Mouse (Mus musculus) limb, embryonic 14.5 days (tissue): Measurements from ENCODE around the gene Hsd3b7. TPM values are rescaled to one million over a fixed set of nuclear protein-coding genes. Genes with fewer than 3 reads are reported as not detected.
A peak's percentile ranks its signal among the peaks of the same experiment; 100 is the strongest.

Source experiments
- ATAC-seq: fragments of 200-750 bp; cut with Nextera tagmentation; 2 replicates; pipeline ENCODE4 v1.8.0; 2017; ENCODE audit warnings: low read depth, moderate number of reproducible peaks, moderate TSS enrichment; ENCODE audit not compliant: low FRiP score
- DNase-seq: peaks from one replicate; pipeline ENCODE4 v3.0.0-alpha.2; 2015; ENCODE audit warnings: low spot score
- H3K27ac ChIP-seq: fragments of 300-500 bp; sonication (generic); replicated peaks from 2 replicates; pipeline ENCODE4 v1.5.1; 2014; ENCODE audit warnings: low read depth, mild to moderate bottlenecking, low read length, moderate library complexity, mixed read lengths
- H3K27me3 ChIP-seq: fragments of 300-500 bp; sonication (generic); 2 replicates; pipeline ENCODE4 v1.6.1; 2014; ENCODE audit warnings: low read length, mixed read lengths; ENCODE audit not compliant: control insufficient read depth, insufficient read depth
- H3K36me3 ChIP-seq: fragments of 300-500 bp; sonication (generic); 2 replicates; pipeline ENCODE4 v1.6.1; 2014; ENCODE audit warnings: mild to moderate bottlenecking, low read length, moderate library complexity, mixed read lengths; ENCODE audit not compliant: control insufficient read depth, insufficient read depth
- H3K4me1 ChIP-seq: fragments of 300-500 bp; sonication (generic); 2 replicates; pipeline ENCODE4 v1.6.1; 2014; ENCODE audit warnings: antibody characterized with exemption, low read length, mixed read lengths; ENCODE audit not compliant: control insufficient read depth, insufficient read depth
- H3K4me2 ChIP-seq: fragments of 300-500 bp; sonication (generic); replicated peaks from 2 replicates; pipeline ENCODE4 v1.6.1; 2014; ENCODE audit warnings: low read depth, mild to moderate bottlenecking, low read length, moderate library complexity; ENCODE audit not compliant: severe bottlenecking
- H3K4me3 ChIP-seq: fragments of 300-500 bp; sonication (generic); replicated peaks from 2 replicates; pipeline ENCODE4 v1.5.1; 2014; ENCODE audit warnings: low read length
- H3K9ac ChIP-seq: fragments of 300-500 bp; sonication (generic); 2 replicates; pipeline ENCODE4 v1.6.1; 2014; ENCODE audit warnings: mild to moderate bottlenecking, low read depth, low read length, moderate library complexity; ENCODE audit not compliant: severe bottlenecking
- H3K9me3 ChIP-seq: fragments of 300-500 bp; sonication (generic); 2 replicates; pipeline ENCODE4 v1.6.1; 2016; ENCODE audit warnings: low read length; ENCODE audit not compliant: control insufficient read depth
- POLR2A ChIP-seq: fragments of 200-500 bp; IDR thresholded peaks from 2 replicates; pipeline ENCODE4 v1.8.0; 2012; ENCODE audit warnings: inconsistent platforms, mild to moderate bottlenecking, moderate library complexity, borderline replicate concordance; ENCODE audit not compliant: insufficient read depth, insufficient read length; ENCODE audit errors: extremely low read depth
- WGBS: fragments of 180-500 bp; shearing (Covaris S2); extraction: QIAGEN DNeasy Blood & Tissue Kit; methylation state at CpG from one replicate; pipeline ENCODE4 v1.1.7; 2014; 5-methylcytosine and 5-hydroxymethylcytosine counted together
- polyA plus RNA-seq, 2 experiments: library from polyadenylated mRNA; depleted of rRNA in 1 of 2; stranded (reverse) in 1 of 2; unstranded in 1 of 2; fragments of >200 nt; fragmentation: Nextera tagmentation in 1 of 2; extraction: Ambion mirVana in 1 of 2; gene quantifications; 2 replicates each; pipeline versions ENCODE4 v1.2.1 to v1.2.3; 2012 to 2014

The Hsd3b7 gene
- polyA plus RNA-seq, 2 experiments: 14.3 to 28.0 TPM

DNA sequence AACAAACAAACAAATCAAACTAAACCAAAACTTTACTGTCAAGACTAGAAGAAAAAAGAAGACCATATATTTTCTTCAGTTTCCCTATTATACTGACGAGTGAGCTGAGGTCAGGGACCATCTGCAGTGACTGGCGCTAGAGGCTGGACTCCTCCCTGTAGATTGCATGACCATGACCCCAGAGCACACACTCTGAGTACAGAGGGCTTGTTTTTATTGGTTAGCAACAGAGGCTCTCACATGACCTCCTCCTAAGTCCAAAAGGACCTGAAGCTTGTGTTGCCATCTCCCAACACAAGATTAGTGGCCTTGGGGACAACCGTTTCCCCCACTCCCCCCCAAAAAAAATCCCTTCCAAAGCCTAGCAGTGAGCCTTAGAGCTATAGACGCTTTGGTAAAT lies 13.4 kb downstream of the Hsd3b7 start:
- Histone ChIP-seq H3K4me1 (no peaks in the 10 kb centered on the region), H3K27me3 (no peaks in the 10 kb centered on the region)

DNA sequence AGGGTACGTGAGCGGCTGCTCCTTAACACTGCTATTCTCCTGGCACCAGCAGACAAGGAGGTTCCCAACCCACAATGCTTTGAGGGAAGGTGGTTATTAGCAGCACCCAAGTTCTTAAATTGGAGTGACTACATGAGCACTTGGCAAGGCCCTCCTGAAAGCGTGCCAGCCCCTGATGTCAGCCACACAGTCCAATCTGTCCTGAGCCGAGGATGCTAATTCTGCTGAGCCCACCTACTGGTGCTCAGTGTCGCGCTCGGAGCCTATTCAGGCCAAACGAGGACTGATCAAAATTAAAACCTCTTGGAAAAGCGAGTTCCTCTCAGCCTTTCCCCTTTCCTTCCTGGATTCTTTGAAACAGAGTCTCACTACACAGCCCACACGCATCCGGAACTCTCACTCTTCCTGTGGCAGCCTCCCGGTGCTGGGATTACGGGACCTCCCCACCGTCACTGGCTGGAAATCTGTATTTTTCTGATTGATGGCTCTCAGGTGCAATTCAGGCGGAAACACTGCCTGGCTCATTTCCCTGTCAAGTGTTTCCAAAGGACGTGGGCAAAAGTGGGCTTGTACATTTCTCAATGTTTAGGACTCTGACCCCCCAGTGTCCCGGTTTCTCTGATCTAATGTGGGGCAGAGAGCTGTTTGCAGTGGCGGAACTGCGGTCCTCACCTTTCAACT lies 14.0 kb downstream of the Hsd3b7 start:
- TF ChIP-seq POLR2A: no peak
- Histone ChIP-seq H3K36me3 (peaks cover 45% of the 10 kb centered on the region), H3K4me2 (no peak overlapping the region), H3K27me3 (no peaks in the 10 kb centered on the region), H3K4me1 (no peaks in the 10 kb centered on the region), H3K9ac (no peak overlapping the region), H3K4me3 (no peak overlapping the region), H3K27ac (no peak overlapping the region), H3K9me3 (no peaks in the 10 kb centered on the region)
- DNase-seq: peak; percentile 5
- WGBS: 78% methylated on average over 19 of the region's 19 CpGs
- ATAC-seq: no peak

More for the DNA sequence above, 13.4 kb downstream of the Hsd3b7 start:
- no peak overlapping the region for H3K9ac ChIP-seq
- H3K36me3 ChIP-seq: peaks cover 47% of the 10 kb centered on the region
- no peak overlapping the region for H3K4me3 ChIP-seq
- 79% methylated on average over 4 of the region's 4 CpGs for WGBS
- ATAC-seq (no peak), DNase-seq (no peak)
- TF ChIP-seq POLR2A: no peak
- no peak overlapping the region for H3K27ac ChIP-seq
- H3K4me2 ChIP-seq: no peak overlapping the region
- no peaks in the 10 kb centered on the region for H3K9me3 ChIP-seq

DNA sequence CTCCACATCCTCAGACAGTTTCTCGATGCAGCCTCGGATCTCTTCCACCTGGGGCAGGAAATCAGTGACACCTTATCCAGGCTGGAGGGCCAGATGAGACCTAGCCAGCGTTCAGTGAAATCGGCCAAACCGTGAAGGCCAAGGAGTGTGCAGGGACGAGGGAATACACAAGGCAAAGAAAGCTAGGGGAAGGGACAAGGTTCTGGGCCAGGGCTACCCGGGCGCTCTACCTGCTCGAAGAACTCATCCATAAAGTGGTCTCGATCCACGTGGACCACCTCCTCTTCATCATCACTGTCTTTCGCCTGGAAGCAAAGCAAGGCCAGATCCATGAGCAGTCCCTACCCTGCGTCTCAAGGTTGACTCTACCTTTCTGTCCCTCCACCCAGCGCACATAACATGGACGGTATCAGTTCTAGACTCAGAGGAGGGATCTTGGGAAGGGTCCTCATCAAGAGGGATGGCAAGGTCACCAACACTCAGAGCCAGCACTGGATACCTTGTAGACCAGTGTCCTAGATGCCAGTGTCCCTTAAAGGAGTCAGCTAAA lies 14.8 kb downstream of the Hsd3b7 start:
- DNase-seq: no peak
- H3K9ac ChIP-seq: no peak overlapping the region
- no peaks in the 10 kb centered on the region for H3K9me3 ChIP-seq
- 91% methylated on average over 15 of the region's 15 CpGs for WGBS
- H3K27ac ChIP-seq: no peak overlapping the region
- ATAC-seq: no peak
- peaks cover 37% of the 10 kb centered on the region for H3K36me3 ChIP-seq
- H3K27me3 ChIP-seq: no peaks in the 10 kb centered on the region
- no peak overlapping the region for H3K4me3 ChIP-seq
- H3K4me2 ChIP-seq: no peak overlapping the region
- no peak for TF ChIP-seq POLR2A
- no peaks in the 10 kb centered on the region for H3K4me1 ChIP-seq

DNA sequence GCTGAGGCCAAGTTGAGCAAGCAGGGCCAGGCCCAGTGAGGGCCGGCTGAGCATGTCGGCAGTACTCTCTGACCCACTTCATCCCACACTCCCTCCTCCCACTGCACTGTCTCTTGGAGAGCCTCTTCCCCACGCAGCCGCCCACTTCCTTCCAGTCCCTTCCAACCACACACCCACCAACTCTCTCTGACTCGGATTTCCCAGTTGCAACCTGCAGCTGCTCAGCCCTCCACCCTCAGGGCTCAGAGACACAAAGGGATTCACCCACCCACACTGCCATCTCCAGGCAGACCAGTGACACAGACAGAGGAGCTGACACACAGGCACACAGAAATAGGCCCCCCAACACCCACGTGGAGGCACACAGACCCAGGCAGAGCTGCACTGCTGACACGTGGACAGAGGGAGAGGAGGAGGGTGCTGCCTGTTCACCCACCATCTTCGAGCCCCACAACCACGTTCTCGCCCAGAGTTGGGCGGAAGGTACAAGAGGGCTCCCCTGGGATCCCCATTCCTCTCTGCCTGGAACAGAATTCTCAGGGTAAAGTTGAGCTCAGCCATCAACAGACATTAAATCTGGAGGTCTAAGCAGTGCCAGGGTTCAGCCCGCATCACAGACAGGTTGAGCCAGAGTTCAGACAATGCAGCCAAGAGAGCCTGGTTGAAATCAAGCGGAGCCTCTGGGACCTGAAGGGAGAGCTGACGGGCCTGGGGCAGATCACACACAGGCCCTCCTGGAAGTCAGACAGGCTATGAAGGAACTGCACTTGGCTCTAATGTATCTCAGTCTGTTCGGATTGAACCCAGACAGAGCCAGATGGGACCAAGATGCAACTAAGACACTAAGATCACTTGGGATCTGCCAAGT lies 15.8 kb downstream of the Hsd3b7 start:
- no peak overlapping the region for H3K4me2 ChIP-seq
- no peak overlapping the region for H3K4me3 ChIP-seq
- no peak for DNase-seq
- no peak overlapping the region for H3K27ac ChIP-seq
- ATAC-seq: 0 out of 2 replicates have a peak, but pooled peaks have one; percentile 60
- H3K27me3 ChIP-seq: no peaks in the 10 kb centered on the region
- H3K9ac ChIP-seq: no peak overlapping the region
- H3K4me1 ChIP-seq: no peaks in the 10 kb centered on the region
- H3K9me3 ChIP-seq: no peaks in the 10 kb centered on the region
- 64% methylated on average over 15 of the region's 15 CpGs for WGBS
- TF ChIP-seq POLR2A: no peak
- H3K36me3 ChIP-seq: peaks cover 28% of the 10 kb centered on the region

DNA sequence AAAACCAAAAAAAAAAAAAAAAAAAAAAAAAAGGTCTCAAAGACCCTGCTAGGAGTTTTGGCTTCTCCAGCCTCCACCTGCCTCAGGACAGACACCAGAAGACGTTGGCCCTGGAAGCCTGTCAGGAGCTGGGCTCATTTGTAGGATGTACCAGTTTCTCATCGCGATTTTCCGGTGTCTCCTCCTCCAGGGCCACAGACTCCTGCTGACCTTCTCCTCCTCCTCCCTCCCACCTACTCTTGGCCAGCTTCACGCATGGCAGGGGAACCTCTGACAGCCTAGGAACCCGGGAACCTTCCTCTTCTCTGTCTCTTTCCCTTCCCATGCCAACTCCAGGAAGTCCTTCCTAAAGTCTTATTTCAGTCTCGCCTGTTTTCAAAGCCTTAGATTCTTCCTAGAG lies 16.6 kb downstream of the Hsd3b7 start:
- Histone ChIP-seq H3K4me3 (no peak overlapping the region), H3K36me3 (peaks cover 28% of the 10 kb centered on the region), H3K27ac (no peak overlapping the region), H3K4me1 (no peaks in the 10 kb centered on the region; the same call in 1 of the 2 replicates), H3K27me3 (no peaks in the 10 kb centered on the region), H3K9ac (no peak overlapping the region), H3K4me2 (no peak overlapping the region), H3K9me3 (no peaks in the 10 kb centered on the region)
- ATAC-seq (no peak), DNase-seq (no peak)
- WGBS: 73% methylated on average over 7 of the region's 7 CpGs
- TF ChIP-seq POLR2A: no peak
